Mouse (Mus musculus): Measurements from ENCODE around the gene Dach1. TPM values are rescaled to one million over a fixed set of nuclear protein-coding genes. Genes with fewer than 3 reads are reported as not detected.

Gene Dach1
- polyA plus RNA-seq, 1 experiment, result 6.3 TPM

DNA sequence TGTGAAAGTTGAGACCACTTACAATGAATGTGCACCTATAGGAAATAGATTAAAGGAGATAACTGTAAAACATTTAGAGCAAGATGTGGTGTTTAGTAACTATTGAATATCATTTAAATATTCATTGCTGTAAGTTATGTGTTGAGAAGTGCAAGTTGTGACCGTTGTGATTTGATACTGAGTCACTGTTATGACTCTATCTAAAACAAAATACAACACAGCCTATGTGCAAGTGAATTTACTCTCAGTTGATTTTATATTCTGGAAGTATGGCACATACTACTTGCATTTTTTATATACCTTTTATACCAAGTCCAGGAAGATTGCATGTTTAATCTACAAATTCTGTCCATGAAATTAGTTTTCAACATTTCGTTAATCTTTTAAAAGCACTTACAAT is 415.6 kb downstream of the Dach1 start:
- Histone ChIP-seq H3K4me3 (replicated peaks; ENCODE audit: control insufficient read depth, low read depth, low read length) (no peak overlapping the region), H3K27ac (ENCODE audit: control insufficient read depth, insufficient read depth, low read depth, low read length, poor library complexity) (no peak overlapping the region), H3K4me1 (ENCODE audit: control insufficient read depth, insufficient read depth, low read length) (no peaks in the 10 kb centered on the region)
- TF ChIP-seq CTCF (IDR thresholded peaks at IDR 0.05; ENCODE audit: control insufficient read depth, insufficient read depth, low read length) (no peak), POLR2A (IDR thresholded peaks at IDR 0.05; ENCODE audit: borderline replicate concordance, control insufficient read depth, low read depth, low read length) (no peak)
- WGBS, result 86% methylated on average over 2 of the region's 2 CpGs

GRCm38 (mm10) chr14:97743252-97743651 is 426.3 kb downstream of the Dach1 start:
- no peaks in the 10 kb centered on the region for H3K4me1 ChIP-seq (ENCODE audit: control insufficient read depth, insufficient read depth, low read length)
- WGBS, result 62% methylated on average over 2 of the region's 2 CpGs
- no peak overlapping the region for H3K27ac ChIP-seq (ENCODE audit: control insufficient read depth, insufficient read depth, low read depth, low read length, poor library complexity)
- no peak overlapping the region for H3K4me3 ChIP-seq (replicated peaks; ENCODE audit: control insufficient read depth, low read depth, low read length)
- TF ChIP-seq POLR2A (IDR thresholded peaks at IDR 0.05; ENCODE audit: borderline replicate concordance, control insufficient read depth, low read depth, low read length), result no peak
- TF ChIP-seq CTCF (IDR thresholded peaks at IDR 0.05; ENCODE audit: control insufficient read depth, insufficient read depth, low read length), result no peak

DNA sequence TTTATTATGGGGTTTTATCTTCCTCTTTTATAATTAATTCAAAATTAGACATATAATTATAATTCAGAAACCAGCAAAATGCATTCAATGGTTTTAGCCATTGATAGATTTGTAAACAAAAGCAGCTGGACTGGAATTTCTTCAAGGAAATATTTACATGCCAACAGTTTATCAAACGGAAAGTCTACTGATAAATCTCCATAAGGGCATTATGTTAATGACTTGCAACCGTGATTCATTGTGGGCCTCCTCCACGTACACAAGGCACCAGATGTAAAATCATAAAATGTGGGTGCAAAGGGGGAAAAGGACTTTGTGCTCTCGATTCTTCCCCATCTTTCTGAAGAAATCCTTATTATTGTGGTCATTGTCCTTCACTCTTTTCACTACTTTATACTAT is 426.8 kb downstream of the Dach1 start:
- Histone ChIP-seq H3K4me1 (ENCODE audit: control insufficient read depth, insufficient read depth, low read length) (no peaks in the 10 kb centered on the region), H3K27ac (ENCODE audit: control insufficient read depth, insufficient read depth, low read depth, low read length, poor library complexity) (no peak overlapping the region), H3K4me3 (replicated peaks; ENCODE audit: control insufficient read depth, low read depth, low read length) (no peak overlapping the region)
- WGBS, result 79% methylated on average over 4 of the region's 4 CpGs
- TF ChIP-seq POLR2A (IDR thresholded peaks at IDR 0.05; ENCODE audit: borderline replicate concordance, control insufficient read depth, low read depth, low read length) (no peak), CTCF (IDR thresholded peaks at IDR 0.05; ENCODE audit: control insufficient read depth, insufficient read depth, low read length) (no peak)

All from bone marrow, adult 2 months (tissue).